Mouse (Mus musculus) liver, embryonic 12.5 days (tissue): ENCODE data around the gene Rab12. TPM values are rescaled to one million over a fixed set of nuclear protein-coding genes. Genes with fewer than 3 reads are reported as not detected.

Experiments
- polyA plus RNA-seq: library from polyadenylated mRNA; unstranded; fragments of >200 nt; fragmentation: Nextera tagmentation; extraction: Ambion mirVana; gene quantifications from 2 replicates; pipeline ENCODE4 v1.2.1, GENCODE M21; 2016

Gene Rab12
- polyA plus RNA-seq, 1 experiment from 2014 or later: 12.4 TPM

Other genes with a start within 250 kb of the Rab12 start
- gene Mtcl1, start 70.0 kb downstream of the Rab12 start, polyA plus RNA-seq: 0.60 and 0.75 TPM in 2 replicates
- not detected in 2 replicates for gene Themis3, start 74.9 kb upstream of the Rab12 start, polyA plus RNA-seq